Mouse (Mus musculus): Measurements from ENCODE around the gene St5. TPM values are rescaled to one million over a fixed set of nuclear protein-coding genes. Genes with fewer than 3 reads are reported as not detected.
A peak's percentile ranks its signal among the peaks of the same experiment; 100 is the strongest.

St5 gene
- total RNA-seq, 1 experiment, result 25.6 TPM

DNA sequence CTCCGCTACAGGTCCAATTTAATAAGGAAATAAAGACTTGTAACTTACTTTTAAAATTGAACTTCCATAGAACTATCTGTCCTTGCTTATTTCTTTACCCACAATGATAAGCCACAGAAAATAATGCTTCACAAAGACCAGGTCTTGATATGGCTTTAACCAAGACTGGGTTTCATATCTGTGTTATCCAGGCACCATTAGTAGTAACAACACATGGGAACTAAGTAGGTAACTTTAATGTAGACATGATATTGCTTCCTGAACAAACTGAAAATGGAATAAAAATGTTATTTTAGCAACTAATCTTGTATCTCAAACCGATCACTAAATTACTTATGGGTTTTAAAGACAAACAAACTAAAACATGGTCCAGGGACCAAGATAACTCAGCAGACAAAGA, 44.1 kb downstream of the St5 start:
- TF ChIP-seq MAFK (IDR thresholded peaks at IDR 0.05; ENCODE audit: insufficient read depth, low read depth, low read length) (no peak), HCFC1 (IDR thresholded peaks at IDR 0.05; ENCODE audit: borderline replicate concordance, insufficient read depth, low read length) (no peak), CHD2 (IDR thresholded peaks at IDR 0.05; ENCODE audit: low read depth, low read length) (no peak), ZNF384 (IDR thresholded peaks at IDR 0.05; ENCODE audit: low read depth, low read length) (no peak)
- Histone ChIP-seq H3K27ac (ENCODE audit: insufficient read depth, low read depth, low read length, poor library complexity, severe bottlenecking) (no peak overlapping the region), H3K36me3 (ENCODE audit: control insufficient read depth, insufficient read depth, low read length, poor library complexity, severe bottlenecking) (no peaks in the 10 kb centered on the region), H3K4me1 (ENCODE audit: control insufficient read depth in 2 of 2, insufficient read depth in 2 of 2, low read length in 2 of 2, poor library complexity in 1 of 2) (peaks cover 0 to 3% of the 10 kb centered on the region in 2 experiments; a peak in 1 of 4 replicates), H3K9me3 (ENCODE audit: control insufficient read depth, insufficient read depth, low read depth, low read length) (no peaks in the 10 kb centered on the region), H3K9ac (ENCODE audit: insufficient read depth, low read depth, low read length, poor library complexity, severe bottlenecking) (no peak overlapping the region), H3K4me3 (ENCODE audit: insufficient read depth in 1 of 2, low read depth in 1 of 2, low read length in 2 of 2, poor library complexity in 1 of 2, severe bottlenecking in 1 of 2) (no peak overlapping the region)
- in situ Hi-C loops (cut with MboI; ENCODE audit: low sequenced_read_pairs in 2 of 2, unreplicated experiment in 2 of 2), result no loop called here
- DNase-seq (ENCODE audit: low read depth, low spot score), result no peak

DNA sequence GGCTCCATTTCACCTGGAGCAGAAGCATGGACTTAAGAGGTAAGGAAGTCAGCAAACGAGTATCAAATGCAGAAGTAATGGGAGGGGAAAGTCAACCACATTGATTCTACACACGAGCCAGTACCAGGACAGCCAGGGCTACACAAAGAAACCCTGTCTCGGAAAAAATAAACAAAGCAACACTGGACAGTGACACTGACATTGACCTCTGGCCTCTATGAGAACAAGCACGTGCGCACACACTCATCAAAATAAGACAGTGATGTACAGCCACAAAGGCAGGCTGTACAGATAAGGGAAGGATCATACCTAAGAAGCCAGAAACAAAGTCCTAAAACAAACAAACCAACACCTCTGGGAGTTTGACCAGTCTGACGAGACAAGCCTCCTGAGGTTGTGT, 45.5 kb downstream of the St5 start:
- Histone ChIP-seq H3K36me3 (ENCODE audit: control insufficient read depth, insufficient read depth, low read length, poor library complexity, severe bottlenecking) (no peaks in the 10 kb centered on the region), H3K4me1 (ENCODE audit: control insufficient read depth in 2 of 2, insufficient read depth in 2 of 2, low read length in 2 of 2, poor library complexity in 1 of 2) (peaks cover 0 to 3% of the 10 kb centered on the region in 2 experiments; a peak in 1 of 4 replicates), H3K9me3 (ENCODE audit: control insufficient read depth, insufficient read depth, low read depth, low read length) (no peaks in the 10 kb centered on the region), H3K4me3 (ENCODE audit: insufficient read depth in 1 of 2, low read depth in 1 of 2, low read length in 2 of 2, poor library complexity in 1 of 2, severe bottlenecking in 1 of 2) (no peak overlapping the region), H3K9ac (ENCODE audit: insufficient read depth, low read depth, low read length, poor library complexity, severe bottlenecking) (no peak overlapping the region), H3K27ac (ENCODE audit: insufficient read depth, low read depth, low read length, poor library complexity, severe bottlenecking) (no peak overlapping the region)
- in situ Hi-C loops (cut with MboI; ENCODE audit: low sequenced_read_pairs in 2 of 2, unreplicated experiment in 2 of 2), result no loop called here
- DNase-seq (ENCODE audit: low read depth, low spot score), result no peak
- TF ChIP-seq MAFK (IDR thresholded peaks at IDR 0.05; ENCODE audit: insufficient read depth, low read depth, low read length) (no peak), HCFC1 (IDR thresholded peaks at IDR 0.05; ENCODE audit: borderline replicate concordance, insufficient read depth, low read length) (no peak), CHD2 (IDR thresholded peaks at IDR 0.05; ENCODE audit: low read depth, low read length) (no peak), ZC3H11A (IDR thresholded peaks at IDR 0.05; ENCODE audit: borderline replicate concordance, low read depth, low read length) (no peak), ZNF384 (IDR thresholded peaks at IDR 0.05; ENCODE audit: low read depth, low read length) (no peak)

DNA sequence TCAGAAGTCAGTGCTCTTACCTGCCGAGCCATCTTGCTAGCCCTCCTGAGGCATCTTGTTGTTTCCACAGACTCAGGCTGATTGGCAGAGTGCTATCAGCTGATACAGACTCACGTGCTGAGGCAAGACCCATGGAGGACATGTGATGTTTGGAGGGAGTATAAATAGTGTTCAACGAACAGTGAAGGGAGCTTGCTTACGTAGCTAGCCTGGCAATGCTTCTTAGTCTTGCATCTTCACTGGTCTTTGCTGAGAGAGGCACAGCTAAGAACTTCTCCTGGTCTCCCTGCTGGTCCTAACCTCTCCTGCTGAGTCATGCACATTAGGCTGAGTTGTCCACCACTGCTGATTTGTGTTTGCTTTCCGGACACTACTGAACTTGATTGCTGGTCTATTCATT, 48.5 kb downstream of the St5 start:
- TF ChIP-seq CHD2 (IDR thresholded peaks at IDR 0.05; ENCODE audit: low read depth, low read length) (no peak), ZC3H11A (IDR thresholded peaks at IDR 0.05; ENCODE audit: borderline replicate concordance, low read depth, low read length) (no peak), MAFK (IDR thresholded peaks at IDR 0.05; ENCODE audit: insufficient read depth, low read depth, low read length) (peak; percentile 57; the same call in 1 of the 2 replicates), HCFC1 (IDR thresholded peaks at IDR 0.05; ENCODE audit: borderline replicate concordance, insufficient read depth, low read length) (no peak), ZNF384 (IDR thresholded peaks at IDR 0.05; ENCODE audit: low read depth, low read length) (no peak)
- Histone ChIP-seq H3K9ac (ENCODE audit: insufficient read depth, low read depth, low read length, poor library complexity, severe bottlenecking) (no peak overlapping the region), H3K9me3 (ENCODE audit: control insufficient read depth, insufficient read depth, low read depth, low read length) (no peaks in the 10 kb centered on the region), H3K36me3 (ENCODE audit: control insufficient read depth, insufficient read depth, low read length, poor library complexity, severe bottlenecking) (no peaks in the 10 kb centered on the region; the same call in 1 of the 2 replicates), H3K4me3 (ENCODE audit: insufficient read depth in 1 of 2, low read depth in 1 of 2, low read length in 2 of 2, poor library complexity in 1 of 2, severe bottlenecking in 1 of 2) (no peak overlapping the region), H3K27ac (ENCODE audit: insufficient read depth, low read depth, low read length, poor library complexity, severe bottlenecking) (no peak overlapping the region), H3K4me1 (ENCODE audit: control insufficient read depth in 2 of 2, insufficient read depth in 2 of 2, low read length in 2 of 2, poor library complexity in 1 of 2) (peaks cover 0 to 3% of the 10 kb centered on the region in 2 experiments; a peak in 1 of 4 replicates)
- no peak for DNase-seq (ENCODE audit: low read depth, low spot score)
- in situ Hi-C loops (cut with MboI; ENCODE audit: low sequenced_read_pairs in 2 of 2, unreplicated experiment in 2 of 2), result no loop called here

DNA sequence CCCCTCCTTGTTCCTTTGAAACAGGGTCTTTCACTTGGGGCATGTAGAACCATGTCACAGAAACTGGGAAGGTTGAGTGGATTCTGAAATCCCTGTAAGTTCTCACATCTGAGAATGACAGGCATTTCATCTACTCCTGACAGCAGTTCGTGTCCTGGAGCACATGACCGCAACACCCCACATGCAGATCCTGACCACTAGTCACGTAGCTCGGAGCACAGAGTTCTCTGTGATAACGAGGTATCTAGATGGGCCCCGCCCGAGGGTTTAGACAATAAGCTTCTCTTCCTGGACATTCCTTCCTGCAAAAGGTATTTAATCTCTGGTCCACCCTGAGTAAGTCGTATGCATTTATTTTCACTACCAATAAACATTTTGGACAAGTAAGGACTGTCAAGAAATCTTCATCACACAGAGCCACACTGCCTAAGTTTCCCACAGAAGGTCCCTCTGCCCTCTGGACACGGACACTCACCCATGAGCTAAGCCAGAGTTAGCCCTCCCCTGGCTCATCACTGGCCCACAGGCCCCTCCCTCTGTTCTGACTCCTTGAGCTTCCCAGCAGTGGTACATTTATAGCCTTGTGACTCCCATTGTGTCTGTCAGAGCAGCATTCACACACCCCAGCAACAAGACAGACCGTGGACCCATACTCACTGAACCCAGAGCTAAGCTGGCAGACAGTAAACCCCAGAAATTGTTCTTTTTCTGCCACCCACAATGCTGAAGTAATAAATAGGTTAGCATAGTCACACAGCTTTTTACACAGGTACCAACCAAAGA, 54.4 kb downstream of the St5 start:
- H3K9ac ChIP-seq (ENCODE audit: insufficient read depth, low read depth, low read length, poor library complexity, severe bottlenecking), result no peak overlapping the region
- DNase-seq (ENCODE audit: low read depth, low spot score), result no peak
- H3K36me3 ChIP-seq (ENCODE audit: control insufficient read depth, insufficient read depth, low read length, poor library complexity, severe bottlenecking), result no peaks in the 10 kb centered on the region; the same call in 1 of the 2 replicates
- no peaks in the 10 kb centered on the region for H3K9me3 ChIP-seq (ENCODE audit: control insufficient read depth, insufficient read depth, low read depth, low read length)
- H3K4me3 ChIP-seq (ENCODE audit: insufficient read depth in 1 of 2, low read depth in 1 of 2, low read length in 2 of 2, poor library complexity in 1 of 2, severe bottlenecking in 1 of 2), result no peak overlapping the region
- peaks cover 2 to 3% of the 10 kb centered on the region in 2 experiments; a peak in 1 of 4 replicates for H3K4me1 ChIP-seq (ENCODE audit: control insufficient read depth in 2 of 2, insufficient read depth in 2 of 2, low read length in 2 of 2, poor library complexity in 1 of 2)
- in situ Hi-C loops (cut with MboI; ENCODE audit: low sequenced_read_pairs in 2 of 2, unreplicated experiment in 2 of 2), result no loop called here
- no peak overlapping the region for H3K27ac ChIP-seq (ENCODE audit: insufficient read depth, low read depth, low read length, poor library complexity, severe bottlenecking)
- TF ChIP-seq ZC3H11A (IDR thresholded peaks at IDR 0.05; ENCODE audit: borderline replicate concordance, low read depth, low read length) (no peak), ZNF384 (IDR thresholded peaks at IDR 0.05; ENCODE audit: low read depth, low read length) (no peak), HCFC1 (IDR thresholded peaks at IDR 0.05; ENCODE audit: borderline replicate concordance, insufficient read depth, low read length) (no peak), MAFK (IDR thresholded peaks at IDR 0.05; ENCODE audit: insufficient read depth, low read depth, low read length) (no peak), CHD2 (IDR thresholded peaks at IDR 0.05; ENCODE audit: low read depth, low read length) (no peak)
